Mouse (Mus musculus) ES-E14 (cell line): ENCODE data around the gene Cds1. TPM values are rescaled to one million over a fixed set of nuclear protein-coding genes. Genes with fewer than 3 reads are reported as not detected.

Experiments used
- DNase-seq: peaks from one replicate; pipeline ENCODE4 v3.0.0-alpha.2; 2013; ENCODE audit warnings: low read depth, low spot score
- H3K27ac ChIP-seq: 2 replicates; pipeline ENCODE4 v1.5.1; 2012; ENCODE audit warnings: low read depth, mild to moderate bottlenecking, low read length, moderate library complexity, mixed read lengths; ENCODE audit not compliant: poor library complexity, insufficient read depth, severe bottlenecking
- H3K36me3 ChIP-seq: 2 replicates; pipeline ENCODE4 v1.6.1; 2012; ENCODE audit warnings: mild to moderate bottlenecking, low read length, moderate library complexity, mixed read lengths; ENCODE audit not compliant: control insufficient read depth, poor library complexity, insufficient read depth, severe bottlenecking
- H3K4me1 ChIP-seq, 2 experiments: fragments of 150-350 bp in 1 of 2; sonication (generic) in 1 of 2; 2 replicates each; pipeline ENCODE4 v1.6.1; 2012; ENCODE audit warnings: low read length in 2 of 2, mild to moderate bottlenecking in 1 of 2, mixed read lengths in 1 of 2; ENCODE audit not compliant: control insufficient read depth in 2 of 2, insufficient read depth in 2 of 2, poor library complexity in 1 of 2
- H3K4me3 ChIP-seq, 2 experiments: fragments of 150-350 bp in 1 of 2; sonication (generic) in 1 of 2; 2 replicates each; pipeline ENCODE4 v1.5.1; 2012; ENCODE audit warnings: low read length in 2 of 2, low read depth in 1 of 2, mild to moderate bottlenecking in 1 of 2, mixed read lengths in 1 of 2; ENCODE audit not compliant: insufficient read depth in 1 of 2, poor library complexity in 1 of 2, severe bottlenecking in 1 of 2
- H3K9ac ChIP-seq: 2 replicates; pipeline ENCODE4 v1.6.1; 2012; ENCODE audit warnings: low read depth, mild to moderate bottlenecking, low read length, mixed read lengths; ENCODE audit not compliant: poor library complexity, insufficient read depth, severe bottlenecking
- H3K9me3 ChIP-seq: fragments of 150-350 bp; sonication (generic); 2 replicates; pipeline ENCODE4 v1.6.1; 2012; ENCODE audit warnings: low read depth, mild to moderate bottlenecking, low read length; ENCODE audit not compliant: control insufficient read depth, insufficient read depth
- CHD2 ChIP-seq: IDR thresholded peaks from 2 replicates; pipeline ENCODE4 v1.6.1; 2014; ENCODE audit warnings: mild to moderate bottlenecking, low read depth, low read length, inconsistent platforms
- HCFC1 ChIP-seq: IDR thresholded peaks from 2 replicates; pipeline ENCODE4 v1.6.1; 2012; ENCODE audit warnings: low read length, inconsistent platforms, borderline replicate concordance; ENCODE audit not compliant: insufficient read depth
- MAFK ChIP-seq: IDR thresholded peaks from 2 replicates; pipeline ENCODE4 v1.6.1; 2014; ENCODE audit warnings: mild to moderate bottlenecking, low read depth, low read length, inconsistent platforms; ENCODE audit not compliant: insufficient read depth
- ZC3H11A ChIP-seq: IDR thresholded peaks from 2 replicates; pipeline ENCODE4 v1.6.1; 2012; ENCODE audit warnings: low read depth, mild to moderate bottlenecking, inconsistent platforms, low read length, borderline replicate concordance
- ZNF384 ChIP-seq: IDR thresholded peaks from 2 replicates; pipeline ENCODE4 v1.6.1; 2012; ENCODE audit warnings: low read depth, low read length, inconsistent platforms
- in situ Hi-C, 2 experiments: fragments of 600-800 bp; cut with MboI; formaldehyde crosslinking; loops; one replicate each; pipeline ENCODE4 v1.15.1; 2025; ENCODE audit warnings: low sequenced_read_pairs in 2 of 2, inconsistent platforms in 1 of 2; ENCODE audit not compliant: unreplicated experiment in 2 of 2
- total RNA-seq: library from RNA; depleted of rRNA; stranded (reverse); fragments of 300-350 nt; gene quantifications from 2 replicates; pipeline ENCODE4 v1.2.3, GENCODE M21; 2012

Cds1 gene
- total RNA-seq, 1 experiment: 4.1 TPM

DNA sequence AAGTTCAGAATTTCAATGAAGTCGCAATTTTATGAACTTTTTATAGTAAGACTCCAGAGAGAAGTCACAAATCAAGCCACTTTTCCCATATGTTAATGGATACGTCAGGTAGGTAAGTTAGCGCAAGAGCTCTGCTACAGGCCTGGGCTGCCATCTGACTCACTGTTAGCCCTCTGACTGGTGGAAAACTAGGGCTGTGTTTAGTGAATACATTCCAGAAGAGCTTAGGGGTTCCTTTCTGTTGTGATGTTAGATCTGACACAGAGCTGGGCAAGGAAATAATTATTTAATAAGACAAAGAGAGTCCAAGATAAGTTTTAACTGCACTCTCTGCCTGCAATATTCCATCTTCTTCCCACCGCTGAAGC, 23.7 kb upstream of the Cds1 start:
- TF ChIP-seq ZC3H11A (no peak), HCFC1 (no peak), CHD2 (no peak), MAFK (no peak), ZNF384 (no peak)
- Histone ChIP-seq H3K9me3 (no peaks in the 10 kb centered on the region), H3K27ac (no peak overlapping the region), H3K4me1 (peaks cover 0 to 3% of the 10 kb centered on the region in 2 experiments; a peak in 1 of 4 replicates), H3K4me3 (no peak overlapping the region), H3K9ac (no peak overlapping the region), H3K36me3 (no peaks in the 10 kb centered on the region)
- DNase-seq: no peak
- in situ Hi-C loops: no loop called here

DNA sequence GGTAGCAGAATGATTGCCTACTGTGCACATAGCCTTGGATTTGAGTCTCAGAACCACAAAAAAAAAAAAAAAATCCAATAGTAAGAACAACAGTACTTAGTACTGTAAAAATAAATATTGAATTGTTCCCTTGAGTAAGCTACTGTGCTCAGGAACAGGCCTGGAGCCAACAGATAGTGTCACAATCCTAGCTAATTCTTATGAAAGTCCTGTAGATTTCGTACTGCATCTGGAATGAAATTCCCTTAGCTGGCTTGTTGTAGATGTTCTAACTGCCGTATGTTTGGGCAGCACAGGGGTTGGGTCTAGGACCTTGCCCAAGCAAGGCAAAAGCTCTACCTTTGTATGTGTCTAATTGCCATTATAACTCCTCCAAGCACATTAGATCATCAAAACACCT, 22.9 kb upstream of the Cds1 start:
- Histone ChIP-seq H3K36me3 (no peaks in the 10 kb centered on the region), H3K27ac (no peak overlapping the region), H3K4me3 (no peak overlapping the region), H3K9me3 (no peaks in the 10 kb centered on the region), H3K9ac (no peak overlapping the region), H3K4me1 (peaks cover 0 to 3% of the 10 kb centered on the region in 2 experiments; a peak in 1 of 4 replicates)
- no peak for DNase-seq
- in situ Hi-C loops: no loop called here
- no peak for TF ChIP-seq CHD2
- TF ChIP-seq ZNF384: no peak
- TF ChIP-seq MAFK: no peak
- no peak for TF ChIP-seq ZC3H11A
- no peak for TF ChIP-seq HCFC1

DNA sequence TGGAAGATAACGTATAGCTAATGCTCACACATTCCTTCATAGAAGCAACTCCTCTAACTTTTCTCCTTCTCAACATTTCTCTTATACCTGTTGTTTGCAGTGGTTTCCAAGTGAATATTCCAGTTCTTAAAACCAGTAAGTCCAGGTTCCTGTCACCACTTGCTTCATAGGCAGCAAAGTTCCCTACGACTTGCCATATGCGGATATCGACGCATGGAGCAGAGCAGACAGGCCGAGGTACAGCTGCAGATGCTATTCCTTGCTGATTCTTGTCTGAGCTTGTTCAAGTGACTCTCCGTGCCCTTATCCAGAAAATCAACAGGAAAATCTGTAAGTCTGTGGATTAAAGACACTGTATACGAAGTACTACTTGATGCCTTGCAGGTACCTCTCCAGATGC, 22.5 kb upstream of the Cds1 start:
- no peaks in the 10 kb centered on the region for H3K36me3 ChIP-seq
- H3K27ac ChIP-seq: no peak overlapping the region
- in situ Hi-C loops: no loop called here
- no peak for TF ChIP-seq CHD2
- H3K4me1 ChIP-seq: peaks cover 0 to 3% of the 10 kb centered on the region in 2 experiments; a peak in 1 of 4 replicates
- H3K9ac ChIP-seq: no peak overlapping the region
- H3K4me3 ChIP-seq: no peak overlapping the region
- no peaks in the 10 kb centered on the region for H3K9me3 ChIP-seq
- no peak for DNase-seq

DNA sequence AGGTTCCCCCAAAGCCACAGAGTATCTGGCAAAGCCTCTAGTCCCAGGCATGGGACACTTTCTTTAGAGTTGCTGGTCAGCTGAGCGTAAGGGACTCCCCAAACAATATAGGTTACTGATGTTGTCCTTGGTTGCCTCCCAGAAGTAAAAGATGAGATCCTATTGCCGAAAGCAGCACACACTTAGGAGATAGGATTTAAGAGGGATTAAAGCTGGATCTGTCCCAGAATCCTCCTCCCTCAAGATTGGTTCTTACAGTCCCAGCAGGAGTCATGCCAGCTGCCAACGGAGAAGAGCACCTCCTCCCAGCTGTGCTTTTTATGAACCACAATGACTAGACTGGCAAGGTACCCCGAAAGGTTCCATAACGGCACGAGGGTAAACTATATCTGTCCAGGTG, 20.0 kb upstream of the Cds1 start:
- H3K36me3 ChIP-seq: no peaks in the 10 kb centered on the region
- DNase-seq: no peak
- in situ Hi-C loops: no loop called here
- TF ChIP-seq HCFC1 (no peak), ZNF384 (no peak), MAFK (no peak), CHD2 (no peak), ZC3H11A (no peak)
- H3K9me3 ChIP-seq: no peaks in the 10 kb centered on the region
- no peak overlapping the region for H3K4me3 ChIP-seq
- peaks cover 0 to 2% of the 10 kb centered on the region in 2 experiments; a peak in 1 of 4 replicates for H3K4me1 ChIP-seq
- H3K9ac ChIP-seq: no peak overlapping the region
- H3K27ac ChIP-seq: no peak overlapping the region

DNA sequence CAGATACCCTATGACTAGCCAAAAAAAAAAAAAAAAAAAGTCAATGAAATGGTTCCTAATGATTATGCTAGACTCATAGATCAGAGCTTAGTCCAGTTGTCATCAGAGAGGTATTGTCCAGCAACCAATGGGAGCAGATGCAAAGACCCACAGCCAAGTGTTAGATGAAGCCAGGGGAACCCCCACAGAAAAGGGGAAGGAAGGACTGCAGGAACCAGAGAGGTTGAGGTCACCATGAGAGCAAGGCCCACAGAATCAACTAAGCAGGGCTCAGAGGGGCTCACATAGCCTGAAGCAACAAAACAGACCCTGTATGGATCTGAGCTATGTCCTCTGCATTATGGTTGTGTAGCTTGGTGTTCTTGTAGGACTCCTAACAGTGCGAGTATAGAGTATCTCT, 11.2 kb upstream of the Cds1 start:
- Histone ChIP-seq H3K4me3 (no peak overlapping the region), H3K36me3 (no peaks in the 10 kb centered on the region), H3K27ac (no peak overlapping the region), H3K9me3 (no peaks in the 10 kb centered on the region), H3K9ac (no peak overlapping the region), H3K4me1 (peaks cover 2 to 5% of the 10 kb centered on the region in 2 experiments; a peak in 3 of 4 replicates)
- no peak for TF ChIP-seq HCFC1
- no peak for TF ChIP-seq ZNF384
- no peak for TF ChIP-seq CHD2
- in situ Hi-C loops: no loop called here
- DNase-seq: no peak
